Mouse (Mus musculus): ENCODE results near the gene Pick1.

DNA sequence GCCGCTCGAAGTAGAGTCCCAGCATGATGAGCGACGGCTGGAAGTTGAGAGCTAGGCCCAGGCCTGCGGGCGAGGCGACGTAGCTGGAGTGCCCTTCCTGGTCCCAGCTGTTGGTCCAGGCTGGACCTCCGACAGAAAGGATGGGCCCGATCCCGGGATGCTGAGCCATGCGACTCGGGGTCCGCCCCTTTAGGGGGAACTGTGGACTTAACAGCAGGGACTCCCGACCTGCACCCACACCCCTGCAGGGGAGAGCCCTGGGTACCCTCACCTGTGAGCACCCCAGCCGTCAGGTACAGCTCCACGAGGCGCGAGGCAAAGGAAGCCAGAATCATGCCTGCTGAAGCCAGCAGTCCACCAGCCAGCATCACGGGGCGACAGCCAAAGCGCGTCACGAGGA is 23.6 kb downstream of the Pick1 start:
- no peak for TF ChIP-seq POLR2A (IDR thresholded peaks at IDR 0.05; ENCODE audit: borderline replicate concordance, extremely low read depth, insufficient read depth, insufficient read length, poor library complexity, severe bottlenecking)
- TF ChIP-seq CTCF (IDR thresholded peaks at IDR 0.05; ENCODE audit: borderline replicate concordance, extremely low read depth, insufficient read depth, insufficient read length), result no peak

All from brain, embryonic 14.5 days (tissue).